Mouse (Mus musculus) heart, postnatal 0 days (tissue): Measurements from ENCODE around the gene Slc16a5.

Source experiments
- CTCF ChIP-seq: IDR thresholded peaks from 2 replicates; pipeline ENCODE4 v1.5.1; 2016; ENCODE audit warnings: antibody characterized with exemption, control low read depth, low read depth
- EP300 ChIP-seq: IDR thresholded peaks from 2 replicates; pipeline ENCODE4 v1.6.1; 2016; ENCODE audit warnings: antibody characterized with exemption, low read depth

- TF ChIP-seq CTCF (no peak), EP300 (no peak)
Observed at GRCm38 (mm10) chr11:115421972-115422371, 40.3 kb upstream of the Slc16a5 start.
